Mouse (Mus musculus): ENCODE measurements at regions not wholly inside any gene's neighbourhood (a gene's known extent, or its start where the extent isn't known, plus 50 kb on each side); places are given as distances from the start of the nearest gene placed in this dataset.

DNA sequence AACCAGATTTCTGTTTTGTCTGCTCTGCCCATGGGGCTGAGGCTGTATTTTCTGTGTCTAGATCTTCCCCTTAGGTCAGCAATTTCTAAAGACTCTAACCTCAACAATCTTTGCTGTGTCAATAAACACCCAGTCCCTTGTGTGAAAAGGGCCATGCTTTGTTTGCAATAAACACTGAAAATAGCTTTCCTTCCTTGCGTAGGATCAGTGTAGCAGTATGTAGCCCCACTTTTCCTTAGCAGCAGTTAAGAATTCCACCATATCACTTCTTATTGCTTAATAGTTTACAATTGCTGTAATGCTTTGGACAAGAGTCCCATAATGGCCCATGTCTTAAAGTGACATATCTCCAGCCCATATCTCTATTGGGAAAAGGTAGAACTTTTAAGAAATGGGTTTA is 205.3 kb downstream of the Lnpk start:
- TF ChIP-seq MXI1 (IDR thresholded peaks at IDR 0.05; ENCODE audit: low read depth, low read length), result no peak
- no peak for TF ChIP-seq CTCF (conservative IDR thresholded peaks at IDR 0.05 in 1 of 2, IDR thresholded peaks at IDR 0.05 in 1 of 2; ENCODE audit: low read depth in 2 of 2, low read length in 2 of 2)
- TF ChIP-seq HCFC1 (IDR thresholded peaks at IDR 0.05; ENCODE audit: low read depth, low read length), result no peak
- TF ChIP-seq JUND (conservative IDR thresholded peaks at IDR 0.05; ENCODE audit: low read depth, low read length), result no peak
- no peak for TF ChIP-seq MEF2A (IDR thresholded peaks at IDR 0.05; ENCODE audit: borderline replicate concordance, low read depth, low read length)
- no peak for TF ChIP-seq IRF4 (IDR thresholded peaks at IDR 0.05; ENCODE audit: low read depth, low read length)
- TF ChIP-seq NRF1 (IDR thresholded peaks at IDR 0.05; ENCODE audit: low read depth, low read length), result no peak
- TF ChIP-seq RAD21 (IDR thresholded peaks at IDR 0.05; ENCODE audit: low read depth, low read length), result no peak
- no peak for TF ChIP-seq CHD2 (IDR thresholded peaks at IDR 0.05; ENCODE audit: low read length)
